Mouse (Mus musculus) kidney, embryonic 15.5 days (tissue): ENCODE measurements around the gene Sfxn5. TPM values are rescaled to one million over a fixed set of nuclear protein-coding genes. Genes with fewer than 3 reads are reported as not detected.

Experiments
- ATAC-seq: fragments of 200-750 bp; cut with Nextera tagmentation; replicated peaks from 2 replicates; pipeline ENCODE4 v1.8.0; 2017; ENCODE audit warnings: moderate TSS enrichment; ENCODE audit not compliant: low FRiP score
- H3K27ac ChIP-seq: fragments of 300-500 bp; sonication (generic); 2 replicates; pipeline ENCODE4 v1.5.1; 2015; ENCODE audit warnings: mild to moderate bottlenecking, inconsistent platforms
- H3K27me3 ChIP-seq: fragments of 300-500 bp; sonication (generic); 2 replicates; pipeline ENCODE4 v1.6.1; 2015; ENCODE audit warnings: inconsistent platforms
- H3K36me3 ChIP-seq: fragments of 300-500 bp; sonication (generic); 2 replicates; pipeline ENCODE4 v1.6.1; 2015; ENCODE audit warnings: inconsistent platforms
- H3K4me1 ChIP-seq: fragments of 300-500 bp; sonication (generic); 2 replicates; pipeline ENCODE4 v1.6.1; 2015; ENCODE audit warnings: inconsistent platforms
- H3K4me2 ChIP-seq: fragments of 300-500 bp; sonication (generic); 2 replicates; pipeline ENCODE4 v1.6.1; 2015; ENCODE audit warnings: moderate library complexity, mild to moderate bottlenecking, inconsistent platforms
- H3K4me3 ChIP-seq: fragments of 300-500 bp; sonication (generic); replicated peaks from 2 replicates; pipeline ENCODE4 v1.5.1; 2015; ENCODE audit warnings: mild to moderate bottlenecking, inconsistent platforms
- H3K9ac ChIP-seq: fragments of 300-500 bp; sonication (generic); 2 replicates; pipeline ENCODE4 v1.6.1; 2015; ENCODE audit warnings: mild to moderate bottlenecking, inconsistent platforms
- H3K9me3 ChIP-seq: fragments of 300-500 bp; sonication (generic); replicated peaks from 2 replicates; pipeline ENCODE4 v1.6.1; 2016; ENCODE audit warnings: inconsistent platforms
- WGBS: fragments of 180-500 bp; shearing (Covaris S2); methylation state at CpG from one replicate; pipeline ENCODE4 v1.1.7; 2015; ENCODE audit warnings: mixed read lengths; 5-methylcytosine and 5-hydroxymethylcytosine counted together
- polyA plus RNA-seq: library from polyadenylated mRNA; unstranded; fragments of >200 nt; fragmentation: Nextera tagmentation; extraction: Ambion mirVana; gene quantifications from 2 replicates; pipeline ENCODE4 v1.2.1, GENCODE M21; 2015

Sfxn5 gene
- polyA plus RNA-seq, 1 experiment from 2014 or later, result 12.9 TPM

GRCm38 (mm10) chr6:85264982-85265518 lies 68.2 kb downstream of the Sfxn5 start:
- Histone ChIP-seq H3K27me3 (no peaks in the 10 kb centered on the region), H3K27ac (no peak overlapping the region), H3K9me3 (no peaks in the 10 kb centered on the region), H3K4me1 (peaks cover 25% of the 10 kb centered on the region), H3K4me2 (no peak overlapping the region), H3K36me3 (no peaks in the 10 kb centered on the region), H3K9ac (no peak overlapping the region), H3K4me3 (no peak overlapping the region)
- ATAC-seq, result no peak
- 19% methylated on average over 15 of the region's 15 CpGs for WGBS

DNA sequence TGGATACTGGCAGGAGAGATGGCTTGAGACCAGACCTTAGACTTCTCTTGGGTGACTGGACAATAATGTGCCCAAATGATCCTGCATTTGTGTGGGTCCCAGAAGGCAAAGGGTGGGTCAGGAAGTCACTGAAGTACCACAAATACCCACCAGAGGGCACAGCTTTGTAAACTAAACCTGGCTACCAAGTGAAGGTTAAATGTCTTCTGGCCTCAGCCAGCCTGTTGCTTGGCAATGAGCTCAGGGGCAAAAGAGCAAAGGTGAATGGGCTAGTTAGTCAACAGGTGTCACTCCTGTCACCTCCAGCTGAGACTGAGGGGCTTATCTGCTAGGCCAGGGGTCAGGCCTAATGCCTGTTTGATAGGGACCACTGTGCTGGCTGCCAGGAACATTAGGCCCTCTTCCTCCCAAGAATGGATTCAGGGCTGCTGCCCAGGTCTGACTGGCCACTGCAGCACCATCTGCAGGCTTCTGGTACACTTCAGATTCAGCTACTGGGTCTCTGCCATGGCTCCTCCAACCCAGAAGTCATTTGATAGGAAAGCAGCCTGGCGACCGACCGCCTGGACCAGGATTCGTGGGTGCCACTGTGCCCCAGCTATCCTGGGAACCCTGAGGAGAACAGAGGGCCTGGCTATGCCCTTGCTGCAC lies 70.2 kb downstream of the Sfxn5 start:
- Histone ChIP-seq H3K9ac (no peak overlapping the region), H3K27ac (no peak overlapping the region), H3K4me3 (no peak overlapping the region), H3K9me3 (no peaks in the 10 kb centered on the region), H3K4me2 (no peak overlapping the region), H3K4me1 (peaks cover 25% of the 10 kb centered on the region), H3K36me3 (no peaks in the 10 kb centered on the region), H3K27me3 (no peaks in the 10 kb centered on the region)
- no peak for ATAC-seq
- WGBS, result 95% methylated on average over 4 of the region's 4 CpGs

- no peak overlapping the region for H3K4me3 ChIP-seq
- no peaks in the 10 kb centered on the region for H3K9me3 ChIP-seq
- ATAC-seq, result no peak
- H3K27me3 ChIP-seq, result no peaks in the 10 kb centered on the region
- no peaks in the 10 kb centered on the region for H3K36me3 ChIP-seq
- no peak overlapping the region for H3K4me2 ChIP-seq
- H3K27ac ChIP-seq, result no peak overlapping the region
- H3K9ac ChIP-seq, result no peak overlapping the region
- 69% methylated on average over 12 of the region's 12 CpGs for WGBS
- peaks cover 6% of the 10 kb centered on the region; the same call in 1 of the 2 replicates for H3K4me1 ChIP-seq
These were observed 74.1 kb downstream of the Sfxn5 start for GRCm38 (mm10) chr6:85259094-85259630.

DNA sequence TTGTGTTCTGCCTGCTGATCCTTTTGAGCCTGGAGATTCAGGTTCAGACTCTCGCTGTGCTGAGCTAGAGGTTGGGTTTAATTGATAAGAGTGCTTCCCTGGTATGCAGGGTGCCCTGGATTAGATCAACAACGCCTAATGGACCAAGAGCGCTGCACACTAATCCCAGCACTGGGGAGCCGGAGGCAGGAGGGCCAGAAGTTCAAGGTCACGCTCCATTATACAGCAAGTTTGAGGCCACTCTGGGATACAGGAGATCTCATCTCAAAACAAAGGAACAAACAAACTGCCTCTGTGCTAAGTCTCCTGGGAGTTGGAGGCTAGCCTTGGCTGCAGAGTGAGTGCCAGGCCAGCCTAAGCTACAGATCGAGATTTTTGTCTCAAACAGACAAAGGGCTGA lies 77.6 kb downstream of the Sfxn5 start:
- peak overlapping the region; percentile 28; the same call in 1 of the 2 replicates for H3K27ac ChIP-seq
- no peak for ATAC-seq
- 65% methylated on average over 6 of the region's 6 CpGs for WGBS

DNA sequence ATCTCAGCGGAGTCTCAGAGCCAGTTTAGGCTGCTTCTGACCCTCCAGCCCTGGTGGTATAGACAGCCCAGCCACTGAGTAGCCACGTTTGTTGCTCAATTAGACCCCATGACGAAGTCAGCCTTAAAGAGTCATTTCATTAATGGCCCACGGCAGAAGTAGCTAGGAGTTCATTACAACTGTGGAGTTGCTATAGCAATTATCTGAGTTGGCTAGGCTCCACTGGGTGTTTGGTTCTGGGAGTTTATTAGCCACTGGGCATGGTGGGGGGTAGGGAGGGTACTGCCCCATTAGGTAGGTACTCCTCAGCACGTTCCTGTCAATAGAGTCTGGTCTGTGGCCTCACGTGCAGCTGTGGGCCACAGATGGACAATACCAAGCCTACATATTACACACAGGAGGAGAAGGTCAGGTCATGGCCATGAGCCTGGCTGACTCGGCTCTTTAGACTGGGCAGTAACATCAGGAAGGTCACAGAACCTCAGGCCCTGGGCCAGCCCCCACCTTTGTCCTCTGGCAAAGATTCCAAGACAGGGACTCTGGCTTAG lies 79.2 kb downstream of the Sfxn5 start:
- H3K36me3 ChIP-seq, result no peaks in the 10 kb centered on the region
- H3K9me3 ChIP-seq, result no peaks in the 10 kb centered on the region
- H3K9ac ChIP-seq, result no peak overlapping the region
- no peak overlapping the region for H3K4me2 ChIP-seq
- ATAC-seq, result peak; percentile 79
- WGBS, result 44% methylated on average over 7 of the region's 7 CpGs
- no peaks in the 10 kb centered on the region for H3K27me3 ChIP-seq
- peak overlapping the region; percentile 86 for H3K27ac ChIP-seq
- H3K4me1 ChIP-seq, result peaks cover 26% of the 10 kb centered on the region
- no peak overlapping the region for H3K4me3 ChIP-seq

More for the DNA sequence above, 77.6 kb downstream of the Sfxn5 start:
- Histone ChIP-seq H3K4me2 (no peak overlapping the region), H3K9me3 (no peaks in the 10 kb centered on the region), H3K27me3 (no peaks in the 10 kb centered on the region), H3K4me3 (no peak overlapping the region), H3K4me1 (peaks cover 21% of the 10 kb centered on the region), H3K9ac (no peak overlapping the region), H3K36me3 (no peaks in the 10 kb centered on the region)

DNA sequence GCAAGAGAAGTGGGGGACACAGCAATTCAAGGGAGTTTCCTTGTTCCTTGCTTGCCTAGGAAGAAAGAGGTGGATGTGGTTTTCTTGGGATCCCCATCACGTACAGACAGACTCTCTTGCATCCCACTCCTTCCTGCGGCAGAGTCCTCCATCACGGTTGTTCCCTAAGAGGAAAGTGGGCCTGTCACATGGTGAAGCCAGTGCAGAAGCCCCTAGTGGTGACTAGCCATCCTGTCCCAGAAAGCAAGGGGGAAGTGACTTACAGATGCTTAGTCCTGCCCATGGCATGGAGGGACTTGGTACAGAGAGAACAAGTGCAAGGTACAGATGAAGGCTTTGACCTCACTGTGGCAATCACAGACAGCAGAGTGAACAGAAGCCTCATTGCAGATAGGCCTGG lies 79.9 kb downstream of the Sfxn5 start:
- Histone ChIP-seq H3K9ac (no peak overlapping the region), H3K4me1 (peaks cover 26% of the 10 kb centered on the region), H3K4me3 (no peak overlapping the region), H3K27me3 (no peaks in the 10 kb centered on the region), H3K9me3 (no peaks in the 10 kb centered on the region), H3K36me3 (no peaks in the 10 kb centered on the region), H3K27ac (peak overlapping the region; percentile 86), H3K4me2 (no peak overlapping the region)
- WGBS, result 71% methylated on average over 3 of the region's 3 CpGs
- ATAC-seq, result no peak

GRCm38 (mm10) chr6:85252251-85253058 lies 80.8 kb downstream of the Sfxn5 start:
- H3K9ac ChIP-seq, result no peak overlapping the region
- WGBS, result 56% methylated on average over 17 of the region's 17 CpGs
- peak; percentile 16; the same call in 1 of the 2 replicates for ATAC-seq
- H3K27me3 ChIP-seq, result no peaks in the 10 kb centered on the region
- H3K4me2 ChIP-seq, result no peak overlapping the region
- no peaks in the 10 kb centered on the region for H3K36me3 ChIP-seq
- H3K27ac ChIP-seq, result peak overlapping the region; percentile 86
- H3K4me1 ChIP-seq, result peaks cover 26% of the 10 kb centered on the region
- H3K9me3 ChIP-seq, result no peaks in the 10 kb centered on the region
- H3K4me3 ChIP-seq, result no peak overlapping the region

- WGBS, result 52% methylated on average over 6 of the region's 6 CpGs
- no peak overlapping the region for H3K4me2 ChIP-seq
- no peak overlapping the region for H3K4me3 ChIP-seq
- no peaks in the 10 kb centered on the region for H3K36me3 ChIP-seq
- ATAC-seq, result no peak
- H3K27me3 ChIP-seq, result no peaks in the 10 kb centered on the region
- H3K9ac ChIP-seq, result no peak overlapping the region
- H3K4me1 ChIP-seq, result peaks cover 26% of the 10 kb centered on the region
- no peak overlapping the region for H3K27ac ChIP-seq
- H3K9me3 ChIP-seq, result no peaks in the 10 kb centered on the region
These were observed 82.4 kb downstream of the Sfxn5 start for GRCm38 (mm10) chr6:85250811-85251241.

DNA sequence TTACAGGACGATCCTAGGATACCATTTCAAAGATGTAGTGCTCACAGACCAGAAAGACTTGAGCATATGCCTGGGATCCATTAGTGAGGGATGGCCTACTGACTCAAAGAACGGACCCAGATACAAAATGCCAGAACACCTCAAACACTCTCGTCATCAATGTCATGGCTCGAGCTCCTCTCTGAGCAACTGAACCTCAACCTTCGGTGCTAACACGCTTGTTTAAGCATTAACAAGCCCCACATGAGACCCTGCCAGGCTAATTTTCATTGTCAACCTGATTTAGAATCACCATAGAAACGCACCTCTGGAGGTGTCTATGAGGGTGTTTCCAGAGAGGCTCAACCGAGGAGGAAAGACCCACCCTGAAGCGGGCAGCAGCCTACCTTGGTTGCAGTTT lies 83.4 kb downstream of the Sfxn5 start:
- Histone ChIP-seq H3K4me1 (peaks cover 26% of the 10 kb centered on the region), H3K36me3 (no peaks in the 10 kb centered on the region), H3K9ac (no peak overlapping the region), H3K27me3 (no peaks in the 10 kb centered on the region), H3K9me3 (no peaks in the 10 kb centered on the region), H3K4me3 (no peak overlapping the region), H3K27ac (no peak overlapping the region), H3K4me2 (no peak overlapping the region)
- WGBS, result 80% methylated on average over 9 of the region's 9 CpGs
- ATAC-seq, result no peak

- no peak overlapping the region for H3K4me3 ChIP-seq
- H3K36me3 ChIP-seq, result no peaks in the 10 kb centered on the region
- H3K4me2 ChIP-seq, result peak overlapping the region; percentile 43
- H3K27ac ChIP-seq, result no peak overlapping the region
- peak; percentile 61 for ATAC-seq
- peaks cover 12% of the 10 kb centered on the region for H3K4me1 ChIP-seq
- H3K27me3 ChIP-seq, result no peaks in the 10 kb centered on the region
- H3K9ac ChIP-seq, result no peak overlapping the region
- WGBS, result 11% methylated on average over 4 of the region's 4 CpGs
- no peaks in the 10 kb centered on the region for H3K9me3 ChIP-seq
These were observed 94.2 kb downstream of the Sfxn5 start for GRCm38 (mm10) chr6:85239044-85239489.

GRCm38 (mm10) chr6:85237595-85238337 lies 95.5 kb downstream of the Sfxn5 start:
- H3K36me3 ChIP-seq, result no peaks in the 10 kb centered on the region
- H3K27ac ChIP-seq, result no peak overlapping the region
- H3K27me3 ChIP-seq, result no peaks in the 10 kb centered on the region
- WGBS, result 64% methylated on average over 10 of the region's 10 CpGs
- H3K4me2 ChIP-seq, result no peak overlapping the region
- H3K9ac ChIP-seq, result no peak overlapping the region
- no peak for ATAC-seq
- no peak overlapping the region for H3K4me3 ChIP-seq
- H3K4me1 ChIP-seq, result peaks cover 19% of the 10 kb centered on the region
- no peaks in the 10 kb centered on the region for H3K9me3 ChIP-seq
